Mouse (Mus musculus): ENCODE results near the gene Anks1b.

The Anks1b gene

DNA sequence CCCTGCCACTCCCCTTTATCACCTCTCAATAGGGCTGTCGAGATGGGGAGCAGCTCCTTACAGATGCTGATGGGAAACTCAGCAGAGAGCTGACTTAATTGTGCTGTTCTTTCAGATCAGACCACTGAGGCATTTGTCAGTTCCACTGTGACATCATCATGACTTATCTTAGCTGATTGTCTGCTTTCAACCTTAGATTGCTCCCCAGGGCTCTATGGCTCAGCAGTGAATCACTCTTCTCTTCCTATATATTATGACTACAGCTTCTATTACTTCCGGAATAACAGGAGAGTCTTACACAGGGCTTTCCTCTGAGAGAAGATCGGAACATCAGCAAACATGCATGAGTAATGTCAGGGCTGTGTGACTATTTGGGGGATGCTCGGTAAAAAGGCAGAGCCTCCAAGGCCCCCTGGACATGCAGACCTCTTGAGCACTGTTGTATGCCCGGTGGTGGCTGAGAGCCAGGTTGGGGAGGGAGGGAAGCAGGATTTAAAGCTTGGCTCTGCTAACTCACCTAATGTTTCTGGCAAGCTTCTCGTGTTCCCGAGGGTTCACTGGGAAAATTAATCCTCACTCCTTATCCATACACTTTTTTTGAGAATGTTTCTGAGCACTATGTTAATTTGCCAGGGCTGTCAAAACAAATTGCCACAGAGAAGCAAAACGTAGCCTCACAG lies 936.7 kb downstream of the Anks1b start:
- no peak for DNase-seq (ENCODE audit: low spot score in 2 of 2)

DNA sequence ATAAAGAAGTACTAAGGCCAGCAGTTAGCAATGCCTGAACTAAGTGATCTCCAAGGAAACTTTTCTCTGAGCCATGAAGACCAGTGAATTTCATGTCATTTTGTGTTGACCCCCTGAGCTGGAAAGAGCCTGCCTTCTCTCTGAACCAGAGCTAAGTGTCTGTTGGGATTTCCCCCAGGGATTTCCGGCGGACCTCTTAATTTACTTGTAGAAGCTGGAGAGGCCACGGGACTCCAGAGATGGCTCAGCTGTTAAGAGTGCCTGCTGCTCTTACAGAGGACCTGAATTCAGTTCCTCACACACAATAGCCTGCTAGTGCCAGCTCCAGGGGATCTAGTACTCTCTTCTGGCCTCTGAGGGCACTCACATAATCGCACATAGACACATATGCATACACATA lies 938.1 kb downstream of the Anks1b start:
- no peak for DNase-seq (ENCODE audit: low spot score in 2 of 2)

DNA sequence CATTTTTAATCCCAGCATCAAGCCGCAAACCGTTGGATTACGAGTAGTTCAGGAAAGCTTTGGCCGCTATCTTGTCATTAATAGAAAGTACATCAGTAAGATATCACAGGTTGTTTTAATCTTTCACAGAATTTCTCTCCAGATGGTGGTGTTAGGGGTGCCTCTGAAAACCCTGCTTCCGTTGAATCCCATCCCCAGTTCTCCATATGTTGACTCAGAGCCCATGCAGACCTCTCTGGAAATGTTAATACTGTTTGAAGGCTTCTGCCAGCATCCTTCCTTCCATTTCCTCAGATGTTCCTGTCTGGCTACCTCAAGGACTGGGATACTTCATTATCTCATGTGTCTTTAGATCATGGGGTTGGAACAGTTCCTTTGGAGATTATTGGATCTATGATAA lies 940.0 kb downstream of the Anks1b start:
- no peak for DNase-seq (ENCODE audit: low spot score in 2 of 2)

DNA sequence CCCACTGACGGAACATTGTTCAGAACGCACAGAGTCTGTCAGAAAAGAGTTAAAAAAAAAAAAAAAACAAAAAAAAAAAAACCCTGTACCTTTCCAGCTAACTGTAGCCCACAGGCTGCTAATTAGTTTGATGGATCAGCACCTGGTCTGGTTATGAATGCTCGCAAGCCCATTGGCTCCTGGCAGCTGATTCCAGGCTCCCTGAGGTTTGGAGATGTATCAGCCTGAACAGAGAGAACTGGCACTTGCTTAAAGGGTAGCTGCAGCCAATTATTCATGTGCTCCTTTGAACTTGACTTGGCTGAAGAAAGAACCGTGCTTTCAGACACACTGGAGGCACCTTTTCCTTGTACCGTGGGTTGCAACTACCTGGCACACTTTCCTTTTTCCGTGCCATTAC lies 941.1 kb downstream of the Anks1b start:
- no peak for DNase-seq (ENCODE audit: low spot score in 2 of 2)

DNA sequence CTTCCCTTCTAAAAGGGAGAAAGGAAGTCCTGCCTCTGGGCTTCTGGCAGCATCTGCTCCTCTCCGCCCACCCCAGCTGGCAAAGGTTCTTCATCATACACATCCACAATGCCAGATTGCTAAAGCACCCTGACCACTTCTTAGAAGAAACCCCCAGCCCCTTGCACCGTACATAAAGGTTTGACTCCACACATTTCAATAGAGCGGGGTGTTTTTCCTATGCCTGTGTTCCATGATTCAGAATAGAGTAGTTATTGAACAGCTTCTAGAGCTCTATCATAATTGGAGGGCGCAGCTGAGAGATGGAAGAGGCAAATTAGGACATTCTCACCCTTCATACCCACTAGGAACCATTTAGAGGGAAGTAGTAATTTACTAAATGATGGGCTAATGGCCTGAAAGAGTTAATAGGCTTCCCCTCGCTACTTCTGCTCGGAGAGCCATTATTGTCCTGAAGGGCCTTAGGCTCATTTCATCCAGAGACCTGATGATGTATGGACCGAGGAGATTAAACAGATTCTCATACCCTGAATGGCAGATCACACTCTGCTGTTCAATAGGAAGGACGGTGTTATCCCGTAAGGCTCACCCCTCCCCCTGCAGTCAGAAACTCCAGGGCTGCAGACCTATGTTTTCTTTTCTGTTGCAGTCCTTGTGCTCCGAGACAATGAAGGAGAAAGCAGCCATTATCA lies 945.1 kb downstream of the Anks1b start:
- DNase-seq (ENCODE audit: low spot score in 2 of 2) = no peak

DNA sequence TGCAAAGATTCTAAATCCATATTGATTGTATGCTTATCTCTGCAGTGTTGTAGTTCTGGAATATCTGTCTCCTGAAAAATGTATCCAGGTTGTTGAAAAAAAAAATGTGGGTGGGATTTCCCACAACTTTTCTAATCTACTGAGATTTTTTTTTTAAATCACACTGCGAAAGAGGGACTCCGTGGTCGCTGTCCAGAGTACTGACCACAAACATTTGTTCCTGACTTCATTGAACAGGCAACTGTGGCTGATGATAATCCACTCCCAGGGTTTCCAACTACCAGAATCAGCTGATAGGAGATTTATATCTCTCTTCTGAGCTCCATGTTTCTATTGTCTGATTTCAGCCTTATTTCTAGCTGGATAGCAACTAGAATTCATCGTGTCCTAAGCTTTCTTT lies 950.1 kb downstream of the Anks1b start:
- no peak for DNase-seq (ENCODE audit: low spot score in 2 of 2)

DNA sequence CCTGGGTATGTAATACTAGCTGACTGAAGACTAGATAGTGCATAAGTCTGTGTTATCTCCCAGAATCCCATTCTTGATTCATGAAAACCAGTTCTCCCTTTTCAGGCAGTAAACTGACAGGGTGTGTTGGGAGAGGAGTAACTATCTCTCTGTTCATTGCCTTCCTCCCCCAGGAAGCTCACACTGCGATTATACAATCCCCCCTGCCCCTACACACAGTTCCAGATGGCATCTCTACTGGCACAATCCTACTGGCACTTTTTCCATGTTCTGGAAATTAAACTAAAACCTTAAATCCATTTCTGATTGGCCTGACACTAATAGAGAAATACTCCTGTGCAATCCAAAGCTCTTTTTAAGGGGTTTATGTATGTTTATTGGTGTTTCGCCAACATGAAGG lies 951.4 kb downstream of the Anks1b start:
- DNase-seq (ENCODE audit: low spot score in 2 of 2) = no peak

DNA sequence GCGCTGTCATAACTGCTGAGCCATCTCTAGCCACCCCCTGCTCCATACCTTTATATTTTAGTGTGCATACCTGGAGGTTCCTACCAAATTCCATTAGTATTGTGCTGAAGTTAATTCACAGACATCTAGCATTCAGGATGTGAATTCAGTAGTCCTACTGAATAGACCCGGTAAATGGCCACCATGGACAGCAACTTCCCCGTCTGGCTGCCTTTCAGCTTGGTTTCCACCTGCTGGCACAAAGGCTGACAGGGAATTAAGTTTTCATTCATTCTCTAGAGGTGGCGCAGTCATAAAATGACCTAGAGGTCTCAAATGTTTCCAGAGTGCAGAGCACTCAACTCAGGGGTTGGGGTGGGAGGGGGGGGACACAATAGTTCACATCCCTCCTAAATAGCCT lies 953.6 kb downstream of the Anks1b start:
- DNase-seq (ENCODE audit: low spot score in 2 of 2) = no peak

DNA sequence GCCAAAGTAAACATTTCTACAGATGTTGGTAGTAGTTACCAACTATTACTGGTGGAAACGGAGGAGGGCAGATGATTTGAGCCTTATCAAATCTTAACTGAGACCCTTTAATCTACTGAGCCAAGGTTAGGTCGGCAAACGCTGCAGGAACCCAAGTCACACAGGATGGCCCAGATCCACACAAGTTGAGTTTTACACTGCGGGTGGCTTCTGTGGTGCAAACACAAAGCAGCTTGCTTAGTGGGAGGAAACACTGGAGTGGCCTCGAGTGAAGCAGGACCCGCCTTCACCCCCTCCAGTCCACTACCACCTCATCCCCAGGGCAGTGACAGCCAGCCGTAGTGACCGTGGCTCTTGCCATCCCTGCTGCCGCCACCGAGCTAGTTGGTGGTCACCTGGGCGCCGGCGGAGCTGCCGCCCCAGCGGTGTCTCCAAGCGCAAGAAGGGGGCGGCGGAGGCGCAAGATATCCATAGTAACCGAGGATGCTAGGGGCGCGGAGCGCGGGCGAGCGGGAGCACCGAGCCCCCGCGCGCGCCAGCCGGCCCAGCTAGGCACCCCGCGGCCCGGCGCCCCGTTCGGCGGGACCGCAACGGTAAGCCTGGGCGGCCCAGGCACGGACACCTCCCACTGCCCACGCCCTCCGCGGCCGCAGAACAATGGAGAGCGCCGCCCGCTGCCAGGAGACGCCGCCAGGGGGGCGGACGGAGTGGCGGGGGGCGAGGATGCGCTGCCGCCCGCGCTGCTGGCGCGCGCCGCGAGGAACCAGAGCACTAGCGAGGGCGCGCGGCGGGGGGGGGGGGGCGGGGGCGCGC lies 955.5 kb downstream of the Anks1b start:
- DNase-seq (ENCODE audit: low spot score in 2 of 2) = no peak

DNA sequence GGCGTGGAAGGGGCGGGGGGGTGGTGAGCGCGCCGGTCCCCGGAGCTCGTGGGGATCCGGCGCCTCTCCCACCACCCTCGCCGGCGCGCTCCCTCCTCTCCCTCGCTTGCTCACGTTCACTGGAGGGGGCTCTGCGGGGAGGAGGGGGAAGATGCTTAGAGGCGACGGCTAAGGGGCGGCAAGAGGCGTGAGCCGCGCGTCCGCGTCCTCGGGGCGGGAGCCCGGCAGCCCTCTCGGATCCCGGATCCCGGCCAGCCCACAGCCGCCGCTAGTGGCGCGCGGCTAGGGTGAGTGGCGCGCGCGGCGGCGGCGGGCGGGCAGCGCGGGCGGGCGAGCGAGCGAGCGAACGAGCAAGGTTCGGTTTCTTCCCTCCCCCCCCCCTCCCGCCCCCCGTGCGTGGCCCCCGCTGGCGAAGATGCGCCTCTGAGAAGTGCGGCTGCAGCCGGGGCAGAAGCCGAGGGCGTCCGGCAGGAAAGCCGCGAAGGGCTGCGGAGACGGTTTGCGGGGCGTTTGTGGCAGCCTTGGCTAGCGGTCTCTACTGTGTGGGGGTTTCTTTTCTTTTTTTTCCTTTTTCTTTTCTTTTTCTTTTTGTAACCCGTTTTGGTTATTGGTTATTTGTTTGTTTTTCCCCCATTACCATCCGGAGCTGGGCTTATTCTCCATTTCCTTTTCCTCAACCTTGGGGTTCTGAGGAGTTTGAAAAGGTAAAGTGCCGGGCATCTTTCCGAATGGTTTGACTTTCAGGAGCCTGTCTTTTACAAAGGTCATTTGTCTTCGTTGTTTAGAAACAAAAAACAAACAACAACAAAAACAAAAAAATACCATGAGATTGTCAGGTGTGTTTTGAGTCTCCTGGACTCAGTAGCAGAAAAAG lies 956.3 kb downstream of the Anks1b start:
- no peak for DNase-seq (ENCODE audit: low spot score in 2 of 2)

DNA sequence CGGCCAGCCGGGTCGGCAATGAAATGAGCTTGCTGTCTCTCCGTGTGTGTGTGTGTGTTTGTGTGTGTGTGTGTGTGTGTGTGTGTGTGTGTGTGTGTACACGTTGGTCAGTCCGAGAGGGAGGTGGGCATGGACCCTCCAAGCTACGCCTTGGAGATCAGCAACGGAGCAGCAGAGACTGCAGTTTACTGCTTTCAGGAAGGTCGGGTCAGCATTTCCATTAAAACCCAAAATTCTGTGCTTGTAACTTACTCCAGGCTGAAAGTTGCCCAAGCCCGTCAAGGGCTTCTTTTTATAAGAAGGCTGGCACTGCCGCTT lies 956.9 kb downstream of the Anks1b start:
- DNase-seq (ENCODE audit: low spot score in 2 of 2) = no peak

DNA sequence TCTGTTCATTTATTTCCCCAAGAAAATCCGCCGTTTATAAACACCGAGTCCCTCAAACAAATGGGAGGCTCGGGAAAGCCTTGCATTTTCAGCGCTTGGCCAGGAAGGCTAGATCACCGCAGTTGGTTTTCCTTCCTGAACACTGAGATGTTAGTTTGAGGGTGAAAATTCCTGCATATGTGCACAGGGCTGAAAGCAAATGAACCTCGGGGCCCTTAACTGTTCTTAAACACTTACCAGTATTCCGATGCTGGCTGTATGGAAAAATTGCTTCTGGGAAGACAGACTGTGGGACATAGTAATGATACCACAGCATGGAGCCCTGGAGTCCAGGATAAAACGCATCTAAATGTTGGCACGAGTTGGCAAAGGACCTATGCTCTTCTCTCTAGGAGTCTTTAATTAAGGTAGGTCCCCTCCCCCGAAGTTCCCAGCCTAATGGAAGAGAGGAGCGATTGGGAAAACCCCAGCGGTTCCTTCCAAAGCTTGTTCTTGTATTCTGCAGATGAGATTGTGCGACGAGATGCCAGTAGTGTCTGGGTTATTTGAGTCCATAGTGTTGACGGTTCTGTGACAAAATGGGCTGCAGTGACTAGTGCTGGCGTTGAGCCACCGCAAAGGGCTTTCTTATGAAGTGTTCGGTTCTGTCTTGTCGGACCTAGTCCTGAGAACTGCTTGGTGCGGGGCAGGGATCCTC lies 957.4 kb downstream of the Anks1b start:
- no peak for DNase-seq (ENCODE audit: low spot score in 2 of 2)

DNA sequence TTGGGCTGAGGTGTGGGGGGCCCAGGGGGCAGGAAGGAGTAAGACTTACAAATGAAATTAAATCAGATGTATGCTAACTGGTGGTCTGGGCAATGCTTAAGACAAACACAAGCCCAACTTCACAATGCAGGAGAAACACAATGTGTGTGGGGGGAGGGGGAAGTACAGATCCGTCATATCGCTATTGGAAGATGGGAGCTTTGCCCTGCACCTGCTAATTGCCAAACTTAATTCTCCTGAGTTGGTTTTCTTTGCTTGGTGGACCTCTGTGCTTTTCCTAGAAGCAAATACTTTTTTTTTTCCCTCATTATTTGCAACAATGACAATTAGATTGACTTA lies 957.9 kb downstream of the Anks1b start:
- no peak for DNase-seq (ENCODE audit: low spot score in 2 of 2)

DNA sequence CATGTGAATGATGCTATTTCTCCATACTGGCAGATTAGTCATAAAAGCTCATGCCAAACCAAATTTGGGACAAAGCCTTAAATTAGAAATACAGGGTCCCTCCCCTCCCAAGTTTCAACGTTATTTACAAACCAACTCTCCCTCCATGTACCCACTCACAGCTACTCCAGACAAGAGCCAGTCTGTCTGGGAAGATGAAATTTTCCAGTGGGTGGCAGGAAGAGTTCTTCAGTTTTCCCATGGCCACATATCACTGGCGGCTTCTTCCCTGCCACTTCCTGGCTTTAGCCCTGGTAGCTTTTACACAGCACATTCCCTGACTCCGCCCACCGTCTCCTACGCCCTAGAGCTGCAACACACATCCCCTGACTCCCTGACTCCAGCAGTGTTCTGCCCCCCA lies 961.0 kb downstream of the Anks1b start:
- no peak for DNase-seq (ENCODE audit: low spot score in 2 of 2)

DNA sequence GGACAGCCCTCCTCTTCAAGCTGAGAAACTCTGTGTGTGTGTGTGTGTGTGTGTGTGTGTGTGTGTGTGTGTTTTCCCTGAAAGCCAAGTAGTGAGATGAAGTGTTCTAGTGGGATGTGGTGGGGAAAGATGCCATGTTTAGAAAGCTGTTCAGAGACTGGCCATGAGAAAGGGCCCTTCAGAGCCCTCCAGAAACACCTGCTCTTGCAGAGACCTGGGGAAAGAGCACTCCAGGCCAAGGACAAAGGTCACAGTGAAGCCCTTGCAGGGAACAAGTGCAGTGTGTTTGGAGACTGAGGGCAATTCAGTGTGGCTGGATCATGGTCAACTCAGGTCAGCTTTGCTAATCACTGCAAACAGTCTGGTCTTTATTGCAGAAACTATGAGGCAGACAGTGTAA lies 961.9 kb downstream of the Anks1b start:
- no peak for DNase-seq (ENCODE audit: low spot score in 2 of 2)

DNA sequence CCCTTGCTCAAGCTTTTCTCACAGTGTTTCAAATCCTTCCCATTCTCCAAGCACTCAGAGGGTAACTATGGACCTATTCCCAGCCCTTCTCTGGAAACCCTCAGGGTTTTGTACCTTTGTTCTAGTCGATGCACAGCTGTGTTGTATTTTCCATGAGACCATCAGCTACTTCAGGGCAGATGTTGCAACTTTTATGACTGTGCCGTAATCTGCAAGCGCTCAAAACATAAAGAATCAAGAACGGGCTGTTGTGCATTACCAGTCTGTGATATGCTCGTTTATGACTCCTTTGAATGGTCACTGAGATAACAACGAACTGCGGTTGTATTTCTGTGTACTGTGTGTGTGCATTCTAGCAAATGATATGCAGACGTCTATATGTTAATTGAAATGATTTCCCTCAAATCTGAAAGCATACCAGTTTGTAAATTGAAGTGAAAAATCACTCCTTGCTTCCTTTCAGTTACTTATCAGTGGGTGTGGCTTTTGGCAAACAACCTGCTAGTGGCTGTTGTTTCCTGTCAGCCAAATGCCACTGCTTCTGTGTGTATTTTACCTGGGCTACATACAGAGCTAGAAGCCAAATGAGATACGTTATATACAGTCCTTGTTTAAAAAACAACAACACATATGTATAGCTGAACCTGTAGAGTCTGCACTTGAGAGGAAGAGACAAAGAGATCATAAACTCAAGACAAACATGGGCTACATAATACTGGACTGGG lies 966.5 kb downstream of the Anks1b start:
- DNase-seq (ENCODE audit: low spot score in 2 of 2) = no peak

DNA sequence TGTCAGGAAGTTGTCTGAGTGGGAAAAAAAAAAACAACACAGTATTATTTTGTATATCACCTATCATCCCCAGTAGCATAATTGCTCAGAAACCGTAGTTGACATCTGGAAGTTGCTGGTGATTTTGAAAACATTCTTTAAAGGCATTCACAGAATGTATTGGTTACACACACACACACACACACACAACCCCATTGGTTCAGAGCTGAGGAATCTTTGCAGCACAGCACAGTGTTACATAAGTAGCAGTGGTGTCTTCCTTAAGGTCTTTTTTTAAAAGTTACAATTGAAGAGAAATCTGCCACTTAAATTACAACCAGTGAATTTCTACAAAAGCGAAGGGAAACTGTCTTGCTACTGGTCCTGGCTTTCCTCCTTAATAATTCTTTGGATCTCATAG lies 969.1 kb downstream of the Anks1b start:
- DNase-seq (ENCODE audit: low spot score in 2 of 2) = no peak

DNA sequence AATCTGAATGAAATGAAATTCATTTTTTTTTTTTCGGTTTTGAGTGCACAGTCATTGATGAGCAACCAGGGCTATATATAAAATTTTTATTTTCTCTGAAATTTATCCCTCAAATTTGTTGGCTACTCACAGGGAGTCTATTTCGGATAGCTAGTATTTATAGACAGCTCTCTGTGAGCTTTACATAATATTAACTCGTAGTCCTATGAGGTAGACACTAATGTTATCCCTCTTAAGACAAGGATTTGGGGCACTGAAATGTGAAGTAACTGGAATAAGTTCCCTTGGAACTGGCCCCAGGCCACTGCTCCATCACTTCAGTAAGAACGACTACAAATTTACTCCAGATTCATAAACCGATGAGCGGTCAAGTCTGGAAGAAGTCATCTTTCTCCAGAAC lies 977.8 kb downstream of the Anks1b start:
- no peak for DNase-seq (ENCODE audit: low spot score in 2 of 2)

DNA sequence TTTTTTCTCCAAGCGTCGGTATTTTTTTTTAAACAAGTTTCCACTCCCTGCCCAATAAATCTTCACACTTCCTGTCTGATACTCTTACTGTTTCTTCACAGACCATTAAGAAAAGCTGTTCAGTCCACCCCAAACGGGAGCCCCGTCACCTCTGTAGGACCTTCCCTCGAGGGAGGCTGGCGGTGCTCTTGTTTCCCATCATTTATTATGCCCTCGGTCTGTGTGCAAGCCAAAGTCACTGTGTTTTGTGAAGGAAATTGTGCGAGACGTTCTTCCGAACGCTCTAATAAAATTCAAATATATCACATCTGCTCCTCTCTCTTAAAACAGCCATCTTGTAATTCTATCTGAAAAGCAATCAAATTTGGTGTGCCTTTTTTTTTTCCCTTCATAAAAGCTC lies 978.7 kb downstream of the Anks1b start:
- no peak for DNase-seq (ENCODE audit: low spot score in 2 of 2)

DNA sequence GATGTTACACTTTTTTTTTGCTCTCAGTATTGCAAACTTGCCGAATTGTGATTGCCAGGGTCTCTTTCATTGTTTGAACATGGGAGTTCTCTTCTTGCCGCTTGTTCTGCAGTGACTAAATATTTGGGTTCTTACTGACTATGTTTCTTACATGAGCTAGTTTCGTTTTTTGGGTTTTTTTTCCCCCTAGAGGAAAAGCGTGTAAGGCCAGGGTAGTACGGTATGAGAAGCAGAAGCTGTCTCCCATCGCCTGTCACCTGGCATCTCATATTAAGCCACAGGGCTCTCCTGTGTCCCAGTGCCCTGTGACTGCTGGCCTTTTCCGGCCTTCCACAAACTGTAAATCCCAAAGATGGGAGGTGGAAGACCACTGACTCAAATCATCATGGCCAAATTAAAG lies 979.1 kb downstream of the Anks1b start:
- no peak for DNase-seq (ENCODE audit: low spot score in 2 of 2)

DNA sequence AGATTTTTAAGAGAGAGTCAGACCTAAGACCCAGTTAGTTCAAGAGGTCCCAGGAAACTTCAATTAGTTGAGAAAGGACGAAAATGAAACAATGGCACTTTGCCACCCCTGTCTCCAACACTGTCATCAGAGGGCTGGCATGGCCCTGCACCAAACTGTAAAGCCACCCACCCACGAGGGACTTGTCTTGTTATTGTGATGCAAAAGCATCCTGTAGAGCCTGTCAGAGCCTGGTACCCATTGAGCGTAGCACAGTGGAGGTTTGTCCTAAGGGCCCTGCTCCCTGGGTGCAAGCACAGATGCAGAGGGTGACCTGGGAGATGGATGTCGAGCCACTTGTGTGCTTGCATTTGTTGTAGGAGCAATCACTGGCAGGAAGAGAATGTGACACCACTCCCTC lies 983.4 kb downstream of the Anks1b start:
- no peak for DNase-seq (ENCODE audit: low spot score in 2 of 2)
